Mouse (Mus musculus) MEL (cell line): ENCODE measurements around the gene Vill.

Experiments used
- MAX ChIP-seq: IDR thresholded peaks from 2 replicates; pipeline ENCODE4 v1.6.1; 2011; ENCODE audit warnings: low read length, improper control_type of control experiment
- MXI1 ChIP-seq: IDR thresholded peaks from 2 replicates; pipeline ENCODE4 v1.6.1; 2011; ENCODE audit warnings: mild to moderate bottlenecking, low read depth, low read length, improper control_type of control experiment
- SIN3A ChIP-seq: IDR thresholded peaks from 2 replicates; pipeline ENCODE4 v1.6.1; 2012; ENCODE audit warnings: low read length, improper control_type of control experiment, inconsistent platforms
- USF2 ChIP-seq, 2 experiments: IDR thresholded peaks; 2 replicates each; pipeline ENCODE4 v1.6.1; 2011 to 2012; ENCODE audit warnings: improper control_type of control experiment in 2 of 2, low read length in 2 of 2, borderline replicate concordance in 1 of 2, inconsistent platforms in 1 of 2, low read depth in 1 of 2, mild to moderate bottlenecking in 1 of 2; ENCODE audit not compliant: insufficient read depth in 1 of 2

DNA sequence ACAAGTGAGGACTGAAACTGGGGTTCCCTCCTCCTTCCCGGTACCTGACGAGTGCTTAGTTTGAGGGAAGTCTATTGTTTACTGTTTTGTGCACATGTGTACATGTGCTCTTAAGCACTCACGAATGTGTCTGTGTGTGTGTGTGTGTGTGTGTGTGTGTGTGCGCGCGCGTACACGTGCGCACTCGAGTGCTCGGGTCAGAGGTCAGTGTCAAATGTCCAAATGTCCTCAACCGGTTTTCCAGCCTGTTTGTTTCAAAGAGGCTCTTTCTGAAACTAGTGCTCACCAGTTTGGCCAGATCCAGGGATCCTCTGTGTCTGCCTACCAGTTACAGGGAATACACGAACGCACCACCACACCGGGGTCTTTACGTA lies 47.9 kb upstream of the Vill start:
- TF ChIP-seq MXI1, result no peak
- TF ChIP-seq SIN3A, result no peak
- TF ChIP-seq MAX, result no peak
- TF ChIP-seq USF2 (IDR thresholded peaks at IDR 0.05; ENCODE audit: borderline replicate concordance in 1 of 2, insufficient read depth in 1 of 2, low read depth in 1 of 2, low read length in 2 of 2), result no peak
